Mouse (Mus musculus) heart, adult 2 months (tissue): ENCODE data around the gene Sult5a1.

Experiments used
- CTCF ChIP-seq: fragments of 200-600 bp; IDR thresholded peaks from 2 replicates; pipeline ENCODE4 v1.8.1; 2022; ENCODE audit warnings: antibody characterized with exemption, mild to moderate bottlenecking, moderate library complexity
- EP300 ChIP-seq: fragments of 200-500 bp; IDR thresholded peaks from 2 replicates; pipeline ENCODE4 v1.6.1; 2011; ENCODE audit warnings: low read depth, low read length, control low read depth; ENCODE audit not compliant: insufficient read depth
- POLR2A ChIP-seq: fragments of 200-500 bp; IDR thresholded peaks from 2 replicates; pipeline ENCODE4 v1.6.1; 2011; ENCODE audit warnings: mild to moderate bottlenecking, low read depth, low read length, control low read depth; ENCODE audit not compliant: insufficient read depth

- TF ChIP-seq CTCF (no peak), POLR2A (no peak), EP300 (no peak)
Observed at GRCm38 (mm10) chr8:123138741-123139140, 19.4 kb downstream of the Sult5a1 start.
